In the genomic region with DNA sequence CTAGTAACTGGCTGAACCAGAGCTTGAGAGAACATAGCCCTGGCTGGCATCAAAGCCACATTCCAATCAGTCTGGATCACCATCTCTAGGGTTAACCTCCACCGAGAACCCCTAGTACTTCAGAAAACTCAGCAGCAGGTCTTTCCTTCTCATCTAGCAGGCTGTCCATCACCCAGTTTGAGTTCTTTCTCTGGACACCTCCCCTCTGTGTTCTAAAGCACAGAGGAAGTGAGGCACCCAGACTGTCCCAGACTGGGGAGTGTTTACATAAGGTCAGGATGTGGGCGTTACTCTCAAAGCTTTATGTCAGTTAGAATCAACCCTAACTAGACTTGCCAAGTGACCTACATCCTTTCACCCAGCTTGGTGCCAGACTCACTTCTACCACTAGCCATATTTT, we compare ENCODE assay signal across 11 mouse cellular contexts. TPM values are rescaled to one million over a fixed set of nuclear protein-coding genes. Genes with fewer than 3 reads are reported as not detected.
DNase-seq lines count a peak whose midpoint lies in the region; ATAC-seq and TF ChIP-seq lines count a peak whose summit lies in the region.
"Had no signal": no experiment of that assay in that cellular context is flagged by ENCODE, and none has a peak within 500 bp of the region (broad histone marks: within the 10 kb centered on the region; RNA-seq: fewer than 3 reads in every experiment).

No protein-coding gene starts in this region.

- no peak for TF ChIP-seq EP300 in heart, postnatal 0 days (IDR thresholded peaks at IDR 0.05; ENCODE audit: low read depth)

- H3K4me1 ChIP-seq in heart, postnatal 0 days (ENCODE audit: control insufficient read depth, insufficient read depth), result peaks cover 14% of the 10 kb centered on the region
- H3K4me1 ChIP-seq in heart, embryonic 11.5 days (ENCODE audit: control insufficient read depth, insufficient read depth, low read length), result 0 out of 2 replicates have a peak, but pooled peaks cover 3% of the 10 kb centered on the region
- H3K4me1 ChIP-seq: neural tube, embryonic 12.5 days had no signal

- no peaks in the 10 kb centered on the region for H3K9me3 ChIP-seq in heart, postnatal 0 days (replicated peaks; ENCODE audit: control insufficient read depth, low read length)
- no peaks in the 10 kb centered on the region for H3K9me3 ChIP-seq in heart, embryonic 11.5 days (replicated peaks; ENCODE audit: control insufficient read depth, low read length)
- H3K9me3 ChIP-seq: heart, embryonic 13.5 days; neural tube, embryonic 12.5 days had no signal

- H3K27ac ChIP-seq in heart, postnatal 0 days (ENCODE audit: low read depth), result peak overlapping the region; percentile 30; the same call in 1 of the 2 replicates
- H3K27ac ChIP-seq in heart, embryonic 11.5 days (ENCODE audit: low read depth, low read length), result no peak overlapping the region
- H3K27ac ChIP-seq: heart, embryonic 13.5 days; liver, embryonic 14.5 days; neural tube, embryonic 12.5 days had no signal

- H3K4me2 ChIP-seq in heart, postnatal 0 days (ENCODE audit: low read depth, low read length), result no peak overlapping the region
- H3K4me2 ChIP-seq in heart, embryonic 11.5 days, result no peak overlapping the region
- H3K4me2 ChIP-seq: heart, embryonic 13.5 days; neural tube, embryonic 12.5 days had no signal

- no peaks in the 10 kb centered on the region for H3K36me3 ChIP-seq in heart, postnatal 0 days (replicated peaks; ENCODE audit: control insufficient read depth, insufficient read depth, low read length)
- no peaks in the 10 kb centered on the region for H3K36me3 ChIP-seq in heart, embryonic 11.5 days (ENCODE audit: control insufficient read depth, insufficient read depth, low read length)
- H3K36me3 ChIP-seq: heart, embryonic 13.5 days; neural tube, embryonic 12.5 days had no signal

- no peak overlapping the region for H3K4me3 ChIP-seq in heart, postnatal 0 days (ENCODE audit: low read depth, low read length)
- no peak overlapping the region for H3K4me3 ChIP-seq in heart, embryonic 11.5 days (ENCODE audit: low read depth, low read length)
- H3K4me3 ChIP-seq: heart, embryonic 13.5 days; neural tube, embryonic 12.5 days had no signal

- 26% methylated on average over 2 of the region's 2 CpGs for WGBS in heart, postnatal 0 days
- WGBS in heart, embryonic 11.5 days (ENCODE audit: insufficient replicate concordance), result 18% methylated on average over 2 of the region's 2 CpGs

- peak; percentile 11 for DNase-seq in heart, postnatal 0 days (ENCODE audit: low spot score)
- peak; percentile 2 for DNase-seq in brain, adult 2 months (ENCODE audit: low read depth, low spot score)
- DNase-seq in lung, postnatal 14 days, result peak; percentile 46
- DNase-seq in thymus, postnatal 0 days (ENCODE audit: low spot score), result peak; percentile 82
- DNase-seq in layer of hippocampus, postnatal 14 days (ENCODE audit: low spot score in 2 of 2), result no peak
- no peak for DNase-seq in urinary bladder, postnatal 25 days (ENCODE audit: low spot score)
- no peak for DNase-seq in adrenal gland, postnatal 25 days

- no peaks in the 10 kb centered on the region for H3K27me3 ChIP-seq in heart, postnatal 0 days (ENCODE audit: control insufficient read depth, insufficient read depth, low read length)
- peaks cover 22% of the 10 kb centered on the region for H3K27me3 ChIP-seq in heart, embryonic 11.5 days (ENCODE audit: control insufficient read depth, insufficient read depth, low read length)
- H3K27me3 ChIP-seq: neural tube, embryonic 12.5 days had no signal

- no peak for ATAC-seq in heart, postnatal 0 days (ENCODE audit: insufficient read depth, low read depth)
- no peak for ATAC-seq in heart, embryonic 11.5 days (replicated peaks; ENCODE audit: insufficient number of reproducible peaks, low FRiP score, low TSS enrichment)

- no peak overlapping the region for H3K9ac ChIP-seq in heart, postnatal 0 days (replicated peaks; ENCODE audit: low read depth, low read length)
- H3K9ac ChIP-seq in heart, embryonic 11.5 days (ENCODE audit: low read depth, low read length), result no peak overlapping the region
- H3K9ac ChIP-seq: heart, embryonic 13.5 days; liver, embryonic 14.5 days; neural tube, embryonic 12.5 days had no signal

- TF ChIP-seq CTCF in heart, postnatal 0 days (IDR thresholded peaks at IDR 0.05; ENCODE audit: low read depth), result no peak

RNA-seq across cellular contexts. Expression of gene Rhoj, which starts 24.9 kb away (rescaled TPM):
- total RNA-seq in heart, postnatal 0 days (2014; rRNA removed; ENCODE audit: low replicate concordance), result 107 and 146 TPM in 2 replicates
- polyA plus RNA-seq in heart, postnatal 0 days (2015; fragmentation: Nextera tagmentation; extraction: Ambion mirVana), result 42.9 TPM in 2 replicates
- polyA plus RNA-seq in heart, embryonic 11.5 days (2014; fragmentation: Nextera tagmentation; extraction: Ambion mirVana), result 33.3 and 39.1 TPM in 2 replicates
- polyA plus RNA-seq in thymus, postnatal 0 days (2015; fragmentation: Nextera tagmentation; extraction: Ambion mirVana), result 9.0 and 10.8 TPM in 2 replicates
- total RNA-seq in layer of hippocampus, postnatal 14 days (2021), result 1 to 10 TPM; 6.1 to 6.4 TPM
- total RNA-seq in adrenal gland, postnatal 25 days (2021), result 12.8 and 13.4 TPM in 2 replicates

Comparison
In these comparisons a context has a peak if more than half of its experiments do, and no peak if none do; other contexts are left out.
1. DNase-seq: peak in heart, postnatal 0 days (single experiment), brain, adult 2 months (single experiment), lung, postnatal 14 days (single experiment) and thymus, postnatal 0 days (single experiment); none in layer of hippocampus, postnatal 14 days (0 of 2), urinary bladder, postnatal 25 days (single experiment) and adrenal gland, postnatal 25 days (single experiment).